Mouse (Mus musculus) heart, embryonic 13.5 days (tissue): Measurements from ENCODE around the gene Atxn2l. TPM values are rescaled to one million over a fixed set of nuclear protein-coding genes. Genes with fewer than 3 reads are reported as not detected.

Experiments used
- ATAC-seq: fragments of 200-750 bp; cut with Nextera tagmentation; 2 replicates; pipeline ENCODE4 v1.8.0; 2017; ENCODE audit warnings: moderate TSS enrichment; ENCODE audit not compliant: insufficient number of reproducible peaks, low FRiP score, low TSS enrichment; ENCODE audit errors: extremely low read depth
- H3K27ac ChIP-seq: fragments of 300-500 bp; sonication (generic); replicated peaks from 2 replicates; pipeline ENCODE4 v1.5.1; 2015; ENCODE audit warnings: moderate library complexity, mild to moderate bottlenecking, inconsistent platforms
- H3K27me3 ChIP-seq: fragments of 300-500 bp; sonication (generic); replicated peaks from 2 replicates; pipeline ENCODE4 v1.6.1; 2015; ENCODE audit warnings: mild to moderate bottlenecking, inconsistent platforms
- H3K36me3 ChIP-seq: fragments of 300-500 bp; sonication (generic); 2 replicates; pipeline ENCODE4 v1.6.1; 2015; ENCODE audit warnings: mild to moderate bottlenecking, inconsistent platforms
- H3K4me1 ChIP-seq: fragments of 300-500 bp; sonication (generic); 2 replicates; pipeline ENCODE4 v1.6.1; 2015; ENCODE audit warnings: inconsistent platforms
- H3K4me2 ChIP-seq: fragments of 300-500 bp; sonication (generic); 2 replicates; pipeline ENCODE4 v1.6.1; 2015; ENCODE audit warnings: inconsistent platforms, mild to moderate bottlenecking, moderate library complexity
- H3K4me3 ChIP-seq: fragments of 300-500 bp; sonication (generic); 2 replicates; pipeline ENCODE4 v1.5.1; 2015; ENCODE audit warnings: moderate library complexity, mild to moderate bottlenecking, inconsistent platforms
- H3K9ac ChIP-seq: fragments of 300-500 bp; sonication (generic); 2 replicates; pipeline ENCODE4 v1.6.1; 2015; ENCODE audit warnings: inconsistent platforms, mild to moderate bottlenecking, moderate library complexity
- H3K9me3 ChIP-seq: fragments of 300-500 bp; sonication (generic); 2 replicates; pipeline ENCODE4 v1.6.1; 2016; ENCODE audit warnings: inconsistent platforms
- WGBS: fragments of 180-500 bp; shearing (Covaris S2); methylation state at CpG from one replicate; pipeline ENCODE4 v1.1.7; 2015; ENCODE audit warnings: mixed read lengths; 5-methylcytosine and 5-hydroxymethylcytosine counted together
- polyA plus RNA-seq: library from polyadenylated mRNA; unstranded; fragments of >200 nt; fragmentation: Nextera tagmentation; extraction: Ambion mirVana; gene quantifications from 2 replicates; pipeline ENCODE4 v1.2.1, GENCODE M21; 2015

The Atxn2l gene
- polyA plus RNA-seq, 1 experiment from 2014 or later = 36.1 TPM

DNA sequence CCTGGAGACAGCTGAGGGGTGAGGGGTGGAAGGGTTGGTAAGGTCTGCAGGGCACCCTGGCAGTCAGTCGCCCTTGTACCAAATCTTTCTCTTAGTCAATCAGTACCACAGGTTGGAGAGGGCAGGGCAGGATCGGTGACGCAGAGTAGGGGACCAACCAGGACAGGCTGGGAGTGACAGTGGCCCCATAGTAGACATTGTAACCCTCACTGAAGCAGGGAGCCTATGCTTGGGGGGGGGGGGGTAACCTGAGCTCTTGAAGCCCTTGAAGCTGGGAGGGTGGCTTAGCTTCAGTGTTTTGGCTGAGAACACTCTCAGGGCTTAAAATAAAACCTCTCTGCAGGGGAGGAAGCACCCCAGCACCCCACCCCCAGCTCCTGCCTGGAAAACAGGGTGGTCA is 41.6 kb downstream of the Atxn2l start:
- 70% methylated on average over 3 of the region's 3 CpGs for WGBS
- peak overlapping the region; percentile 45; the same call in 1 of the 2 replicates for H3K9ac ChIP-seq
- no peaks in the 10 kb centered on the region for H3K9me3 ChIP-seq
- ATAC-seq = no peak
- H3K27me3 ChIP-seq = peaks cover 13% of the 10 kb centered on the region; the same call in 1 of the 2 replicates
- H3K36me3 ChIP-seq = peaks cover 6% of the 10 kb centered on the region
- peaks cover 48% of the 10 kb centered on the region for H3K4me1 ChIP-seq
- no peak overlapping the region for H3K4me3 ChIP-seq
- no peak overlapping the region for H3K27ac ChIP-seq
- H3K4me2 ChIP-seq = no peak overlapping the region

DNA sequence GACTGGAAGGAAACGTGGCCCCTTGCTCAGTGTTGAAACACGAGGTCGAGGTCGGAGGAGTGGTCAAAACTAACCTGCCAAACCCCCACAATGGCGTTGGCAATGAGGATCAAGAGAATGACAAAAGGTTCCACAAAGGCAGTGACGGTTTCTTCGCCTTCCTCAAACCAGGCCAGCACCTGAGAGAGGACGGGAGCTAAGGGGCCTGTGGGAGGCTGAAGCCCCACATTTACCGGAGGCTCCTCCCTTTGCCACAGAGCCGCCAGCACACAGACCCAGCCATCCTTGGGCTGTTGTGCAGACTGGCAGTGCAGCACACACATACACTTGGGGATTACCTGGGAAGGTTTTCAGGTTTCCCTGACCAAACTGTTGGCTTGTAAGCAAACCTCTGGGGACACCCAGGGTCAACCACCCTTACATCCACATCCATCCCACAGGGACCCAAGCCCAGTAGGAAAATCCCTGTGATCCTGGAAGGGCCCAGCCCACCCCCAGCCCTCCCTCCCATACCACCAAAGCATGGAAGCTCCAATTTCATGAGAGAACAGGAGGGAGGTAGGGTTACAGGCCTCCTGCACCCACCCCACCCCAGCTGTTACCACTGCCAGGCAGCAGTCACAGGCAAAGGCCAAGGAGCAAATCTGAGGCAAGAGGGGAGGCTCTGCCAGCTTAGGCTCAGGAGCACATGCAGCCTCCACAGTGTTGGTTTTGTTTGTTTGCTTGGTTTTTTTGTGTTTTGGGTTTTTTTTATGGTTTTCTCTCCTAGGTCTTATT is 42.4 kb downstream of the Atxn2l start:
- no peak for ATAC-seq
- Histone ChIP-seq H3K4me3 (no peak overlapping the region), H3K36me3 (no peaks in the 10 kb centered on the region), H3K27ac (no peak overlapping the region), H3K9ac (no peak overlapping the region), H3K4me2 (no peak overlapping the region), H3K27me3 (peaks cover 13% of the 10 kb centered on the region; the same call in 1 of the 2 replicates), H3K9me3 (no peaks in the 10 kb centered on the region), H3K4me1 (peaks cover 39% of the 10 kb centered on the region)
- WGBS = 53% methylated on average over 10 of the region's 10 CpGs

DNA sequence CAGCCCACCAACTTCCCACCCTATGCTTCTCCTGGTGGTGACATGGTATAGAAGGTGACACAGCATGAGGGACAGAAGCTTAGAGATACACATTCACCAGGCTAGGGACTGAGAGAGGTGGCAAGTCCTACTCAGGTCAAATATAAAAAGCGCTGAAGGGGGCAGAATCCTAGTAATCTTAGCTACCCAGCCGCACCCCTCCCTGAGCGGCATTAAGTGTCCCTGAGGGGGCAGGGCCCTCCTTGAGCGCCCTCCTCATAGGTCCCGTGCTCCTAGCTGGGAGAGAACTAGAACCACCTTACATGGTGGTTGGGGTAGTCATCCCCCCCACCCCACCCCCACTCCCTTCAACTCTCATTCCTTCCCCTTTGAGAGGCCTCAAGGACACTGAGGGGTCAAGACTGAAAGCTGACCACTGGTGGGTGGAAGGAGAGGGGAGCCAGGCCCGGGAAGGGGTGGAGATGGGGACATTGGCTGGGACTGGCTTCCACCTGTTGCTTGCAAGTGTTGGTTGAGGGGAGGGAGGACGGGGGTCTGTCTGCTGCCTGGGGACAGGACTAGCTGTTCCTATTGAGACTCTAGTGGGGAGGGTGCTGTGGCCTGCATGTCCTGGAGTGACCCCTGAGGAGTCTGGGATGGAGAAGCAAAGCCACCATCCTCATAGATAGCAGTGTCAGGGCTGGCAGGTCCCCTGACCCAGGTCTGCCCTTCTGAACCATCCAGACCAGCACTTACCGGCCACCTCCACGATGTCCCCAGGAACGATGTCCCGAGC is 44.2 kb downstream of the Atxn2l start:
- WGBS = 70% methylated on average over 11 of the region's 11 CpGs
- H3K27ac ChIP-seq = no peak overlapping the region
- no peak for ATAC-seq
- no peak overlapping the region for H3K4me3 ChIP-seq
- peaks cover 13% of the 10 kb centered on the region; the same call in 1 of the 2 replicates for H3K27me3 ChIP-seq
- no peak overlapping the region for H3K9ac ChIP-seq
- H3K4me2 ChIP-seq = no peak overlapping the region
- H3K4me1 ChIP-seq = peaks cover 22% of the 10 kb centered on the region
- H3K9me3 ChIP-seq = no peaks in the 10 kb centered on the region
- no peaks in the 10 kb centered on the region for H3K36me3 ChIP-seq

- Histone ChIP-seq H3K4me3 (no peak overlapping the region), H3K36me3 (no peaks in the 10 kb centered on the region), H3K9ac (peak overlapping the region; percentile 16; the same call in 1 of the 2 replicates), H3K4me2 (no peak overlapping the region), H3K27me3 (peaks cover 13% of the 10 kb centered on the region; the same call in 1 of the 2 replicates), H3K4me1 (peaks cover 14% of the 10 kb centered on the region), H3K27ac (no peak overlapping the region), H3K9me3 (no peaks in the 10 kb centered on the region)
- 73% methylated on average over 5 of the region's 5 CpGs for WGBS
- no peak for ATAC-seq
Measured at GRCm38 (mm10) chr7:126458225-126458624, 45.0 kb downstream of the Atxn2l start.

DNA sequence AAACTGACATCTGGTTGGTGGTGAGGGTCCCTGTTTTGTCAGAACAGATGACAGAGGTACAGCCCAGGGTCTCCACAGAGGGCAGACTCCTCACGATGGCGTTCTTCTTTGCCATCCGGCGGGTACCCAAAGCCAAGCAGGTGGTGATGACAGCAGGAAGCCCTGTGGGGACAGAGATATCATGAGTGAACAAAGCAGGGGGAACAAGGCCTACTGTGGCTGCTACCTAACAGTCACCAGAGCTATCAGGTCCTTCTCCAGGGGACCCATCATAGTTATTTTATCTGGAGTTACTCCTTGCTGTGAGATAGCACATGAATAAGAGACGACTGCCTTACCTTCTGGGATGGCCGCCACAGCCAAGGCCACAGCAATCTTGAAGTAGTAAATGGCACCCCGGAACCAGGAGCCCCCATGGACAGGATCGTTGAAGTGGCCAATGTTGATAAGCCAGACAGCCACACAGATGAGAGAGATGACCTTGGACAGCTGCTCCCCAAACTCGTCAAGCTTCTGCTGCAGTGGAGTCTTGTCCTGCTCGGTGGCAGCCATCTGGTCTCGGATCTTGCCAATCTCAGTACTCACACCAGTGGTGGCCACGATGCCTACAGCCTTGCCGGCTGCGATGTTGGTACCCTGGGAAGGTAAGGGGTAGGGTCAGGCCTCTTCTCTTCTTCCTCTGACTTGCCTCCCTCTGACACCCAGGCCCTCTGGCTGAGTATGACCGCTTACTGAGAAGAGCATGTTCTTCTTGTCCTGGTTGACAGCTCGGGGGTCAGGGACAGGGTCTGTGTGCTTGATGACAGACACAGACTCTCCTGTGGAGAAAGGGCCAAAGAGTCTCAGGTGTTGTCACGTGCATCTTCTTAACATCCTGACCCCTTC is 46.6 kb downstream of the Atxn2l start:
- WGBS = 68% methylated on average over 17 of the region's 17 CpGs
- H3K27me3 ChIP-seq = no peaks in the 10 kb centered on the region
- no peak overlapping the region for H3K9ac ChIP-seq
- H3K9me3 ChIP-seq = no peaks in the 10 kb centered on the region
- no peak overlapping the region for H3K4me2 ChIP-seq
- ATAC-seq = no peak
- no peak overlapping the region for H3K4me3 ChIP-seq
- no peak overlapping the region for H3K27ac ChIP-seq
- no peaks in the 10 kb centered on the region for H3K36me3 ChIP-seq
- H3K4me1 ChIP-seq = peaks cover 14% of the 10 kb centered on the region

GRCm38 (mm10) chr7:126455242-126455641 is 48.0 kb downstream of the Atxn2l start:
- Histone ChIP-seq H3K27ac (no peak overlapping the region), H3K9ac (no peak overlapping the region), H3K4me1 (peaks cover 14% of the 10 kb centered on the region), H3K4me3 (no peak overlapping the region), H3K36me3 (no peaks in the 10 kb centered on the region), H3K27me3 (no peaks in the 10 kb centered on the region), H3K4me2 (no peak overlapping the region), H3K9me3 (no peaks in the 10 kb centered on the region)
- 72% methylated on average over 2 of the region's 2 CpGs for WGBS
- no peak for ATAC-seq

GRCm38 (mm10) chr7:126453861-126454260 is 49.4 kb downstream of the Atxn2l start:
- 64% methylated on average over 7 of the region's 7 CpGs for WGBS
- Histone ChIP-seq H3K9me3 (no peaks in the 10 kb centered on the region), H3K36me3 (no peaks in the 10 kb centered on the region), H3K4me2 (no peak overlapping the region), H3K27me3 (no peaks in the 10 kb centered on the region), H3K9ac (no peak overlapping the region), H3K4me3 (no peak overlapping the region), H3K27ac (no peak overlapping the region), H3K4me1 (peaks cover 9% of the 10 kb centered on the region)
- no peak for ATAC-seq

GRCm38 (mm10) chr7:126452244-126452643 is 51.0 kb downstream of the Atxn2l start:
- Histone ChIP-seq H3K9me3 (no peaks in the 10 kb centered on the region), H3K4me2 (no peak overlapping the region), H3K27me3 (no peaks in the 10 kb centered on the region), H3K27ac (no peak overlapping the region), H3K4me1 (no peaks in the 10 kb centered on the region), H3K4me3 (no peak overlapping the region), H3K9ac (no peak overlapping the region), H3K36me3 (peaks cover 14% of the 10 kb centered on the region)
- ATAC-seq = no peak
- 87% methylated on average over 3 of the region's 3 CpGs for WGBS

DNA sequence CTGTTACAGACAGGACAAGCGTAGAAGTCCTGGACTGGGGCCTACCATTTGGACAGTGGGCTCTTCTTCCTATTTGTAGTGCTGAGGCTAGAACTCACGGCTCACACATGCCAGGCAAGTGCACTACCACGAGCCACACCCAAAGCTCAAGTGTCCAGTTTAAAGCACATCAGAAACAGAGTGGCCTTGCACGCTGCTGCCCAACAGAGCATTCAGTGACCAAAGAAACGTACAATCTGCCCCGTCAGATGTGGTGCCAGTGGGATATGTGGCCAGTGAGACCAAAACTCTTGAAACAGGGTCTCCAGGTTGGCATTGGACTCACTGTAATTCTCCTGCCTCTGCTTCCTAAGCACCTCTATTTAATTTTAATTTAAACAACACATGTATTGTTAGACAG is 52.6 kb downstream of the Atxn2l start:
- no peak for ATAC-seq
- Histone ChIP-seq H3K27ac (no peak overlapping the region), H3K9ac (no peak overlapping the region), H3K27me3 (no peaks in the 10 kb centered on the region), H3K9me3 (no peaks in the 10 kb centered on the region), H3K4me1 (no peaks in the 10 kb centered on the region), H3K36me3 (peaks cover 28% of the 10 kb centered on the region), H3K4me3 (no peak overlapping the region), H3K4me2 (no peak overlapping the region)
- WGBS = 82% methylated on average over 6 of the region's 6 CpGs

GRCm38 (mm10) chr7:126449991-126450390 is 53.2 kb downstream of the Atxn2l start:
- H3K4me3 ChIP-seq = no peak overlapping the region
- H3K36me3 ChIP-seq = peaks cover 35% of the 10 kb centered on the region
- H3K4me2 ChIP-seq = no peak overlapping the region
- WGBS = 85% methylated on average over 18 of the region's 18 CpGs
- no peaks in the 10 kb centered on the region for H3K4me1 ChIP-seq
- no peaks in the 10 kb centered on the region for H3K27me3 ChIP-seq
- H3K9ac ChIP-seq = no peak overlapping the region
- no peak overlapping the region for H3K27ac ChIP-seq
- no peak for ATAC-seq
- no peaks in the 10 kb centered on the region for H3K9me3 ChIP-seq

DNA sequence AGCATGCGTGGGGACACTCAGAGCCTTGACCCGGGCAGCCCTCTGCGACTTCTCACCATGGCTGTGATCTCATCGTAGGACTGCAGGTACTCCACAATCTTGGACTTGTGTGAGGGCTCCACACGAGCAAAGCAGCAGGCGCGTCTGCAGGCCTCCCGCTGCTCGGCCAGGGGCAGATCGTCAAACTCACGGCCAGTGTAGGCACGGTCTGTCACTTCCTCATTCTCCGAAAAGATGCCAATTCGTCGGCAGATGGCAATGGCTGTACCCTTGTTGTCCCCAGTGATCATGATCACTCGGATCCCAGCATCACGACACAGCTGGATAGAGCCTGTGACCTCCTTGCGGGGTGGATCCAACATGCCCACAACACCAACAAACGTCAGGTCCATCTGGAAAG is 54.8 kb downstream of the Atxn2l start:
- Histone ChIP-seq H3K36me3 (peaks cover 47% of the 10 kb centered on the region), H3K9me3 (no peaks in the 10 kb centered on the region), H3K27me3 (no peaks in the 10 kb centered on the region), H3K4me1 (no peaks in the 10 kb centered on the region), H3K27ac (no peak overlapping the region), H3K4me3 (no peak overlapping the region), H3K4me2 (no peak overlapping the region), H3K9ac (no peak overlapping the region)
- ATAC-seq = no peak
- WGBS = 86% methylated on average over 19 of the region's 19 CpGs
